Comparison of ENCODE assay signal across 7 mouse cellular contexts in the genomic region with DNA sequence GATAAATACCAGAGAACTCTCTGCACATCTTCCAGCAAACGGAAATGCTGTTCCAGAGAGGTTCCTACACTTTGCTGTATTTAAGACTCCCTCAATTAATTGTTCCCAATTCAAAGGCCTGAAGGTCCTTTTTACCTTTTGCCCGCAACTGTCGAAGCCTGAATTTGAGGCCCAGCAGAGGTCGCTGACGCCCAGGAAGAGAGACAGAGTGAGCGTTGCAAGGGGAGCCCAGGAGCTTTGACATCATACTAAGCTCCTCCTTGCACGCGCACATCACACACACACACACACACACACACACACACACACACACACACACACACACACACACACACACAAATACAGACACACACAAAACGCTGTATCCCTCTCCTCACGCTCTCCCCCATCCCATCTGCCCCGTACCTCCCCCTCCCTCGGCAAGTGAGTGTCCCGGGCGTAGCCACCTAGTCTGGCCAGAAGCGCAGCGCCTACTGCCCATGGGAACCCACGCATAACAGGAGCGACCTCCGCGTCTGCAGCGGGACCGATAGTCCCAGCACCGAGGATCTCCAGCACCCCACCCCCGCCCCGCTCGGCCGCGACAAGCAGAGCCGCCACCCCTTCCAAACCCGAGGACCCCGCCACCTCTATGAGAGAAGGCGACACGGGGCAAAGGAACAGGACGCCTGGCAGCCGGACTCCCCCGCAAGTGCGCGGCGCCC. TPM values are rescaled to one million over a fixed set of nuclear protein-coding genes. Genes with fewer than 3 reads are reported as not detected.
DNase-seq lines count a peak whose midpoint lies in the region; ATAC-seq and TF ChIP-seq lines count a peak whose summit lies in the region.

Rnf150 (plus strand) TSS at position 316 of the 704 bp plus-strand sequence.

- H3K4me2 ChIP-seq in embryonic facial prominence, embryonic 13.5 days, result peak within 1 kb of the TSS; percentile 68
- peak within 1 kb of the TSS; percentile 87 for H3K4me2 ChIP-seq in heart, embryonic 11.5 days
- peak within 1 kb of the TSS; percentile 73 for H3K4me2 ChIP-seq in kidney, embryonic 16.5 days (replicated peaks; ENCODE audit: low read depth, low read length)

- DNase-seq in liver, result peak; percentile 70
- DNase-seq in monocyte, adult 2 months (ENCODE audit: low read depth in 1 of 2, low spot score in 2 of 2), result peak; percentile 14 to 62
- DNase-seq in spleen, postnatal 4 days (ENCODE audit: low spot score in 2 of 2), result peak; percentile 51 to 74

- WGBS in bone marrow, adult 2 months, result under 1% methylated on average over 39 of the region's 39 CpGs
- 0% methylated on average over 38 of the region's 39 CpGs for whole genome bisulfite sequencing in embryonic facial prominence, embryonic 13.5 days
- WGBS in heart, embryonic 11.5 days (ENCODE audit: insufficient replicate concordance), result under 1% methylated on average over 39 of the region's 39 CpGs
- under 1% methylated on average over 38 of the region's 39 CpGs for WGBS in kidney, embryonic 16.5 days

- peak within 1 kb of the TSS; percentile 86 for H3K9ac ChIP-seq in embryonic facial prominence, embryonic 13.5 days
- peak within 1 kb of the TSS; percentile 81 for H3K9ac ChIP-seq in heart, embryonic 11.5 days (ENCODE audit: low read depth, low read length)
- peak within 1 kb of the TSS; percentile 94 for H3K9ac ChIP-seq in kidney, embryonic 16.5 days (replicated peaks; ENCODE audit: low read length)

- TF ChIP-seq POLR2A in bone marrow, adult 2 months (IDR thresholded peaks at IDR 0.05; ENCODE audit: borderline replicate concordance, control insufficient read depth, low read depth, low read length), result no peak

- ATAC-seq in embryonic facial prominence, embryonic 13.5 days (ENCODE audit: insufficient number of reproducible peaks, insufficient read depth, low FRiP score, low TSS enrichment, low read depth), result peak; percentile 68
- peak; percentile 65 for ATAC-seq in heart, embryonic 11.5 days (replicated peaks; ENCODE audit: insufficient number of reproducible peaks, low FRiP score, low TSS enrichment)
- peak; percentile 86 for ATAC-seq in kidney, embryonic 16.5 days (ENCODE audit: low FRiP score, low TSS enrichment)

- peak within 1 kb of the TSS; percentile 79 for H3K4me3 ChIP-seq in bone marrow, adult 2 months (replicated peaks; ENCODE audit: control insufficient read depth, low read depth, low read length)
- H3K4me3 ChIP-seq in embryonic facial prominence, embryonic 13.5 days, result peak within 1 kb of the TSS; percentile 66
- peak within 1 kb of the TSS; percentile 77 for H3K4me3 ChIP-seq in heart, embryonic 11.5 days (ENCODE audit: low read depth, low read length)
- peak within 1 kb of the TSS; percentile 85 for H3K4me3 ChIP-seq in kidney, embryonic 16.5 days (ENCODE audit: low read length)

- H3K4me1 ChIP-seq in bone marrow, adult 2 months (ENCODE audit: control insufficient read depth, insufficient read depth, low read length), result no peaks in the 10 kb centered on the region
- H3K4me1 ChIP-seq in embryonic facial prominence, embryonic 13.5 days, result peaks cover 23% of the 10 kb centered on the region
- H3K4me1 ChIP-seq in heart, embryonic 11.5 days (ENCODE audit: control insufficient read depth, insufficient read depth, low read length), result no peaks in the 10 kb centered on the region
- peaks cover 22% of the 10 kb centered on the region for H3K4me1 ChIP-seq in kidney, embryonic 16.5 days (ENCODE audit: insufficient read depth, low read length)

- H3K9me3 ChIP-seq in embryonic facial prominence, embryonic 13.5 days, result no peaks in the 10 kb centered on the region
- no peaks in the 10 kb centered on the region for H3K9me3 ChIP-seq in heart, embryonic 11.5 days (replicated peaks; ENCODE audit: control insufficient read depth, low read length)
- H3K9me3 ChIP-seq in kidney, embryonic 16.5 days (ENCODE audit: low read length), result no peaks in the 10 kb centered on the region

- 0 out of 2 replicates have a peak within 1 kb of the TSS, but pooled peaks have one; percentile 12 for H3K27ac ChIP-seq in bone marrow, adult 2 months (ENCODE audit: control insufficient read depth, insufficient read depth, low read depth, low read length, poor library complexity)
- H3K27ac ChIP-seq in embryonic facial prominence, embryonic 13.5 days, result peak within 1 kb of the TSS; percentile 84
- H3K27ac ChIP-seq in heart, embryonic 11.5 days (ENCODE audit: low read depth, low read length), result peak within 1 kb of the TSS; percentile 54; the same call in 1 of the 2 replicates
- peak within 1 kb of the TSS; percentile 82 for H3K27ac ChIP-seq in kidney, embryonic 16.5 days (ENCODE audit: low read length)

- H3K36me3 ChIP-seq in embryonic facial prominence, embryonic 13.5 days, result no peaks in the 10 kb centered on the region
- H3K36me3 ChIP-seq in heart, embryonic 11.5 days (ENCODE audit: control insufficient read depth, insufficient read depth, low read length), result no peaks in the 10 kb centered on the region
- no peaks in the 10 kb centered on the region for H3K36me3 ChIP-seq in kidney, embryonic 16.5 days (ENCODE audit: insufficient read depth, low read length)

- TF ChIP-seq CTCF in bone marrow, adult 2 months (IDR thresholded peaks at IDR 0.05; ENCODE audit: control insufficient read depth, insufficient read depth, low read length), result peak; percentile 80

- H3K27me3 ChIP-seq in embryonic facial prominence, embryonic 13.5 days, result no peaks in the 10 kb centered on the region
- H3K27me3 ChIP-seq in heart, embryonic 11.5 days (ENCODE audit: control insufficient read depth, insufficient read depth, low read length), result 0 out of 2 replicates have a peak, but pooled peaks cover 4% of the 10 kb centered on the region
- H3K27me3 ChIP-seq in kidney, embryonic 16.5 days (ENCODE audit: insufficient read depth, low read length), result no peaks in the 10 kb centered on the region

RNA-seq across cellular contexts. Expression of gene Rnf150, which starts in this region (rescaled TPM):
- polyA plus RNA-seq in bone marrow, adult 2 months (2011; ENCODE audit: insufficient read depth, insufficient read length, low replicate concordance, missing spikeins), result 0.63 and 1.4 TPM in 2 replicates
- polyA plus RNA-seq in embryonic facial prominence, embryonic 13.5 days (2015; fragmentation: Nextera tagmentation; extraction: Ambion mirVana), result 2.1 and 2.6 TPM in 2 replicates
- 0.62 and 1.1 TPM in 2 replicates for polyA plus RNA-seq in heart, embryonic 11.5 days (2014; fragmentation: Nextera tagmentation; extraction: Ambion mirVana)
- polyA plus RNA-seq in kidney, embryonic 16.5 days (2015; fragmentation: Nextera tagmentation; extraction: Ambion mirVana), result 2.0 and 2.4 TPM in 2 replicates

Comparison
In these comparisons a context has a peak if more than half of its experiments do, and no peak if none do; other contexts are left out.
1. Peak in every context shown above with its lines: DNase-seq, ATAC-seq, H3K4me3 ChIP-seq and H3K27ac ChIP-seq.
2. H3K27ac ChIP-seq: peak in every context shown above with its lines; median percentile 84 in embryonic facial prominence, embryonic 13.5 days; 82 in kidney, embryonic 16.5 days; 54 in heart, embryonic 11.5 days; 12 in bone marrow, adult 2 months.